Mouse (Mus musculus) thymus, postnatal 4 days (tissue): ENCODE results near the gene Slc39a13.

ENCODE experiments used
- DNase-seq: peaks from one replicate; pipeline ENCODE4 v3.0.0; 2021

Gene Slc39a13

GRCm38 (mm10) chr2:91087453-91087852 lies 17.2 kb upstream of the Slc39a13 start:
- DNase-seq: no peak

GRCm38 (mm10) chr2:91086392-91087237 lies 16.4 kb upstream of the Slc39a13 start:
- no peak for DNase-seq

GRCm38 (mm10) chr2:91085494-91086391 lies 15.5 kb upstream of the Slc39a13 start:
- DNase-seq: no peak

- DNase-seq: no peak
Measured at GRCm38 (mm10) chr2:91084179-91084820, 14.1 kb upstream of the Slc39a13 start.

- DNase-seq: peak; percentile 62
Measured at GRCm38 (mm10) chr2:91083366-91083940, 13.2 kb upstream of the Slc39a13 start.

GRCm38 (mm10) chr2:91082844-91083243 lies 12.6 kb upstream of the Slc39a13 start:
- peak; percentile 75 for DNase-seq

- no peak for DNase-seq
Measured at GRCm38 (mm10) chr2:91081775-91082695, 11.8 kb upstream of the Slc39a13 start, which contains the start of gene Spi1. Gene Spi1 (plus strand): TSS chr2:91082390.

- DNase-seq: no peak
Measured at GRCm38 (mm10) chr2:91080784-91081513, 10.7 kb upstream of the Slc39a13 start.

GRCm38 (mm10) chr2:91079026-91079384 lies 8.8 kb upstream of the Slc39a13 start:
- no peak for DNase-seq

- peak; percentile 48 for DNase-seq
Measured at GRCm38 (mm10) chr2:91078314-91079025, 8.3 kb upstream of the Slc39a13 start.

GRCm38 (mm10) chr2:91077957-91078313 lies 7.7 kb upstream of the Slc39a13 start:
- no peak for DNase-seq

- no peak for DNase-seq
Measured at GRCm38 (mm10) chr2:91072092-91072491, 1.9 kb upstream of the Slc39a13 start.

GRCm38 (mm10) chr2:91071059-91071458 lies 842 bp upstream of the Slc39a13 start:
- peak; percentile 30 for DNase-seq

GRCm38 (mm10) chr2:91069306-91070000 lies 764 bp downstream of the Slc39a13 start:
- no peak for DNase-seq

- no peak for DNase-seq
Measured at GRCm38 (mm10) chr2:91068872-91069165, 1.4 kb downstream of the Slc39a13 start.

- DNase-seq: no peak
Measured at GRCm38 (mm10) chr2:91068162-91068871, 1.9 kb downstream of the Slc39a13 start.

- DNase-seq: no peak
Measured at GRCm38 (mm10) chr2:91066455-91066854, 3.8 kb downstream of the Slc39a13 start.

- DNase-seq: peak; percentile 77
Measured at GRCm38 (mm10) chr2:91065544-91065943, 4.7 kb downstream of the Slc39a13 start.

GRCm38 (mm10) chr2:91064211-91064610 lies 6.0 kb downstream of the Slc39a13 start:
- DNase-seq: no peak
